Mouse (Mus musculus) liver, embryonic 14.5 days (tissue): ENCODE measurements around the gene Tspan31. TPM values are rescaled to one million over a fixed set of nuclear protein-coding genes. Genes with fewer than 3 reads are reported as not detected.

Experiments used
- ATAC-seq: fragments of 200-750 bp; cut with Nextera tagmentation; 2 replicates; pipeline ENCODE4 v1.8.0; 2017; ENCODE audit warnings: moderate number of reproducible peaks, mild to moderate bottlenecking, moderate library complexity; ENCODE audit not compliant: insufficient read depth
- DNase-seq, 3 experiments: peaks; one replicate each; pipeline ENCODE4 v3.0.0-alpha.2; 2012 to 2013; ENCODE audit warnings: low read depth in 3 of 3, low spot score in 3 of 3
- H3K27ac ChIP-seq: fragments of 300-500 bp; sonication (generic); 2 replicates; pipeline ENCODE4 v1.5.1; 2014; ENCODE audit warnings: moderate library complexity, mild to moderate bottlenecking, control low read depth, inconsistent platforms
- H3K27me3 ChIP-seq: fragments of 300-500 bp; sonication (generic); 2 replicates; pipeline ENCODE4 v1.6.1; 2014; ENCODE audit warnings: mild to moderate bottlenecking, low read length, moderate library complexity; ENCODE audit not compliant: control insufficient read depth, insufficient read depth
- H3K36me3 ChIP-seq: fragments of 300-500 bp; sonication (generic); replicated peaks from 2 replicates; pipeline ENCODE4 v1.6.1; 2014; ENCODE audit warnings: low read depth; ENCODE audit not compliant: control insufficient read depth, insufficient read depth
- H3K4me1 ChIP-seq, 2 experiments: fragments of 200-500 bp in 1 of 2; fragments of 300-500 bp in 1 of 2; sonication (generic) in 1 of 2; replicated peaks; 2 replicates each; pipeline ENCODE4 v1.6.1; 2012 to 2014; ENCODE audit warnings: antibody characterized with exemption in 1 of 2, inconsistent platforms in 1 of 2, low read length in 1 of 2; ENCODE audit not compliant: control insufficient read depth in 2 of 2, insufficient read depth in 2 of 2
- H3K4me2 ChIP-seq: fragments of 300-500 bp; sonication (generic); 2 replicates; pipeline ENCODE4 v1.6.1; 2014; ENCODE audit warnings: low read depth, mild to moderate bottlenecking, control low read depth, moderate library complexity
- H3K4me3 ChIP-seq, 2 experiments: fragments of 200-500 bp in 1 of 2; fragments of 300-500 bp in 1 of 2; sonication (generic) in 1 of 2; 2 replicates each; pipeline ENCODE4 v1.5.1; 2012 to 2014; ENCODE audit warnings: low read depth in 2 of 2, low read length in 2 of 2, mild to moderate bottlenecking in 2 of 2, control low read depth in 1 of 2, inconsistent platforms in 1 of 2, moderate library complexity in 1 of 2; ENCODE audit not compliant: insufficient read depth in 1 of 2
- H3K9ac ChIP-seq: fragments of 300-500 bp; sonication (generic); replicated peaks from 2 replicates; pipeline ENCODE4 v1.6.1; 2014; ENCODE audit warnings: mild to moderate bottlenecking, control low read depth, moderate library complexity
- H3K9me3 ChIP-seq: fragments of 300-500 bp; sonication (generic); 2 replicates; pipeline ENCODE4 v1.6.1; 2016; ENCODE audit warnings: low read length, mixed read lengths; ENCODE audit not compliant: control insufficient read depth
- CTCF ChIP-seq: IDR thresholded peaks from 2 replicates; pipeline ENCODE4 v1.5.1; 2016; ENCODE audit warnings: antibody characterized with exemption, low read depth, control low read depth
- EP300 ChIP-seq: IDR thresholded peaks from 2 replicates; pipeline ENCODE4 v1.6.1; 2016; ENCODE audit warnings: antibody characterized with exemption, low read depth
- WGBS: fragments of 180-500 bp; shearing (Covaris S2); extraction: QIAGEN DNeasy Blood & Tissue Kit; methylation state at CpG from one replicate; pipeline ENCODE4 v1.1.7; 2014; ENCODE audit not compliant: insufficient replicate concordance; 5-methylcytosine and 5-hydroxymethylcytosine counted together
- polyA plus RNA-seq, 2 experiments: library from polyadenylated mRNA; depleted of rRNA in 1 of 2; stranded (reverse) in 1 of 2; unstranded in 1 of 2; fragments of >200 nt; fragmentation: Nextera tagmentation in 1 of 2; extraction: Ambion mirVana in 1 of 2; gene quantifications; 2 replicates each; pipeline versions ENCODE4 v1.2.1 to v1.2.3; 2012 to 2014

The Tspan31 gene
- polyA plus RNA-seq (2012; rRNA removed) (35.8 and 41.8 TPM in 2 replicates), polyA plus RNA-seq (2014; fragmentation: Nextera tagmentation; extraction: Ambion mirVana) (18.9 and 23.8 TPM in 2 replicates)

DNA sequence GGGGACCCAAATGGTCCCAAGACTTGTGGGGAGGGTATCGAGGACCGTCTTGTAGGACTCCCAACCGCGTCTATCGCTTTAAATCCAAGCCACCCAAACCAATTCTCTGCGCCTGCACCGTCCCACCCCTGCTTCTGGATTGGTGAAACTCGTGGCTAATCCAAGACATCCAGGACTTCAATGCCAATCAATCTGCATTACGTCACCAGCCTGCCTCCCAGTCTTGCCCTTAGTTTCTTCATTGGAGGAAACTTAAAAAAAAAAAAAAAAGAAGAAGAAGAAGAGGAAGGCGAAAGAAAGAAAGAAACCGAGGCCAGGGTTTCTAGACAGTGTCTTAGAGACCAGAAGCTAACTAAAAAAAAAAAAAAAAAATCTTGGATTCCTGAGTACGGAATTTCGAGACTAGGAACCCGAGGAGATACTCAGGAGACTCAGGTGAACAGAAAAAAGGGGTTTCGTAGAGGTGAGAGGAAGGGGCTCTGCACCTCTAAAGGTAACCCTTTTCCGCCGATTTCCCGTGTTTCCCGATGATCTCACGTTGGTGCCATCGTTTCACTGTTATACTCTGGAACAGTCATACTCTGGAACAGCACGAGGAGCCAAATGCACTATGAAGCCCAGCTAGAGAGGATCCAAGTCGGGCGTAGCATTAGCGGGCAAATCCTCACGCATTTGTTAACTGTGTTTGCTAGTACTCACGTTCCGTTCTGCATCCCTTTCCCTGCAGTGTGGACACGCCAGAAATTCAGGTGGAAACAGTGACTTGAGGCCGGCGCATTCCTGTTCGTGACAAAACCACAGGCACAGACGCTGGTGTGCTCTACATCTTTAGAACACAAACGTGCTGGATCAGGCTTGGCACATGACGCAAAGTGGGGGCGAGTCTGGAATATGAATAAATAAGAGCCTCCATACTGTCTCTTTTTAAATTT lies at the start of gene Tspan31:
Tspan31 (minus strand) TSS at position 75 of the 932 bp plus-strand sequence.
- peak within 1 kb of the TSS; percentile 36; the same call in 1 of the 2 replicates for H3K27ac ChIP-seq

DNA sequence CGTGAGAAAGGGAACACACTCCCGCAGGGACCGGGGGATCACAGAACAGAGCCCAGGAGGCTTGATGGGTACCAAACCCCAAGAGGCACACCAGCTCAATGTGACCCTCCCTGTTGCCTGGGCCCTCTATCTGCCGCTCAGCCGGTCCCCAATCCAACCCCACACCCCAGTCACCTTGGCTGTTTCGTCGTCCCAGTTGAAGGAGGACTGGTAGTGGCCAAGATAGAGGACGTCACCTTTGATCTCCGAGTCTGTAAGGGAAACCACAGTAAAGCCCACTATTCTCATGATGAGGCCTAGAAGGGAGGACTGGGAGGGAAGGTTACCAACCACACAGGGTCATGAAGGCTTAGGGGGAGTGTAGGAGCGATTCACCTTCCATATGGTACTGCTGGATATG lies 49.2 kb upstream of the Tspan31 start:
- Histone ChIP-seq H3K4me3 (no peak overlapping the region), H3K36me3 (peaks cover 23% of the 10 kb centered on the region), H3K27me3 (no peaks in the 10 kb centered on the region), H3K4me2 (no peak overlapping the region), H3K27ac (no peak overlapping the region), H3K9ac (no peak overlapping the region), H3K4me1 (peaks cover 19% of the 10 kb centered on the region in 2 experiments), H3K9me3 (no peaks in the 10 kb centered on the region)
- TF ChIP-seq CTCF (no peak), EP300 (no peak)
- DNase-seq (no peak), ATAC-seq (no peak)
- 85% methylated on average over 10 of the region's 10 CpGs for WGBS

More for the DNA sequence above, at the start of gene Tspan31:
- H3K27me3 ChIP-seq = no peaks in the 10 kb centered on the region
- H3K4me1 ChIP-seq = peaks cover 0 to 21% of the 10 kb centered on the region in 2 experiments; a peak in 3 of 4 replicates
- ATAC-seq (peak; percentile 84), DNase-seq (peak; percentile 92 to 93 (median 93))
- no peak for TF ChIP-seq EP300
- TF ChIP-seq CTCF = no peak
- H3K4me3 ChIP-seq = peak within 1 kb of the TSS; percentile 59 to 99
- 1% methylated on average over 36 of the region's 36 CpGs for WGBS
- H3K9me3 ChIP-seq = no peaks in the 10 kb centered on the region
- peak within 1 kb of the TSS; percentile 75 for H3K4me2 ChIP-seq
- peak within 1 kb of the TSS; percentile 46 for H3K9ac ChIP-seq
- H3K36me3 ChIP-seq = peaks cover 23% of the 10 kb centered on the region

- DNase-seq = no peak
- WGBS = 84% methylated on average over 11 of the region's 11 CpGs
- no peak overlapping the region for H3K4me3 ChIP-seq
- no peak for ATAC-seq
- H3K9ac ChIP-seq = no peak overlapping the region
- peaks cover 19% of the 10 kb centered on the region in 2 experiments for H3K4me1 ChIP-seq
- no peak overlapping the region for H3K4me2 ChIP-seq
- H3K9me3 ChIP-seq = no peaks in the 10 kb centered on the region
- no peak overlapping the region for H3K27ac ChIP-seq
- no peaks in the 10 kb centered on the region for H3K27me3 ChIP-seq
- H3K36me3 ChIP-seq = peaks cover 23% of the 10 kb centered on the region
- TF ChIP-seq CTCF (no peak), EP300 (no peak)
Measured at GRCm38 (mm10) chr10:127118470-127118869, 48.4 kb upstream of the Tspan31 start.

- TF ChIP-seq CTCF = peak; percentile 51
- no peak for TF ChIP-seq EP300
- Histone ChIP-seq H3K9me3 (no peaks in the 10 kb centered on the region), H3K27ac (no peak overlapping the region), H3K36me3 (peaks cover 23% of the 10 kb centered on the region), H3K4me1 (no peaks in the 10 kb centered on the region), H3K9ac (no peak overlapping the region), H3K27me3 (no peaks in the 10 kb centered on the region), H3K4me3 (no peak overlapping the region), H3K4me2 (no peak overlapping the region)
- DNase-seq (no peak), ATAC-seq (no peak)
- 48% methylated on average over 2 of the region's 2 CpGs for WGBS
Measured at GRCm38 (mm10) chr10:127115068-127115467, 45.0 kb upstream of the Tspan31 start.

GRCm38 (mm10) chr10:127114408-127114807 lies 44.3 kb upstream of the Tspan31 start:
- Histone ChIP-seq H3K4me1 (no peaks in the 10 kb centered on the region), H3K4me3 (no peak overlapping the region), H3K36me3 (peaks cover 21% of the 10 kb centered on the region), H3K27me3 (no peaks in the 10 kb centered on the region), H3K27ac (no peak overlapping the region), H3K4me2 (no peak overlapping the region), H3K9ac (no peak overlapping the region), H3K9me3 (no peaks in the 10 kb centered on the region)
- ATAC-seq (no peak), DNase-seq (no peak)
- no peak for TF ChIP-seq EP300
- TF ChIP-seq CTCF = no peak
- WGBS = 67% methylated on average over 11 of the region's 11 CpGs
